Mouse (Mus musculus) lung, postnatal 4 days (tissue): ENCODE measurements around the gene Rflna.

Experiments
- DNase-seq, 2 experiments: peaks; one replicate each; pipeline ENCODE4 v3.0.0; 2021

Gene Rflna

DNA sequence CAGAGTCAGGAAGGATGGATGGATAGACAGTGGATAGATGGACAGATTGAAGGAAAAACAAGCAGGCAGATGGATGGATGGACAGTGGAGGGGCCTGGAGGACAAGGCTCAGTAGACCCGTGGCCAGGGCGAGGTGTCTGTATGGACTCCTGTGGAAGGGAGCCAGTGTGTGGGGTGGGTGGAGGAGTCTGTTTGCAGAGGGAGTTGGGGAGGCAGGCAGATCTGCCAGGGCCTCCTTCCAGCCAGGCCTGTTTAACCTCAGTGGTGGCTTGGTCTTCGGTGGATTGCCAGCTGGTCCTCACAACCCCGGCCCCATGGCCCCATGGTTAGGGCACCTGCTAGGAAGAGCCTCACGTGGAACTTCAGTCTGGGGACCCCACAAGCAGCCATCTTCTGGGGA lies 3.9 kb downstream of the Rflna start:
- no peak for DNase-seq

- no peak for DNase-seq
These were observed 8.1 kb downstream of the Rflna start for GRCm38 (mm10) chr5:125011166-125011565.

- DNase-seq = no peak
These were observed 8.6 kb downstream of the Rflna start for GRCm38 (mm10) chr5:125011628-125012027.

- DNase-seq = peak in 1 of 2 experiments; percentile 74
These were observed 11.5 kb downstream of the Rflna start for GRCm38 (mm10) chr5:125014497-125014896.

GRCm38 (mm10) chr5:125015066-125015465 lies 12.0 kb downstream of the Rflna start:
- DNase-seq = no peak

DNA sequence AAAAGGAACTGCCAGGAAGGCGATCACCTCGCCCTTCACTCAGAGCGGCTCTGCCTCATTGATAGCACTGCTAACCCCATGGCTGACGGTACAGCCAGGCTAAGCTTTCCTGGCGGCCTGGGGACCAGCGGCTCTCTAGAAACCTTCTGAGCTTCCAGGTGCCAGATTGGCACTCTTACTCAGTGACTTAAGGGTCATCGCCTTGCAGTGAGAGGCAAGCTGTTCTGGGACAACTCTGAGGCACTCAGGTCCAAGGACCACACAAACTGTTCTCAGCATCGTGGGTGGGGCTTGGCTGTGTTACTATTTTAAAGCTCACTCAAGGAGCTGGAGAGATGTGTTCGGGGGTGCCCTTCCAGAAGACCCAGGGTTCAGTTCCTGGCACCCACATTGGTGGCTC lies 12.6 kb downstream of the Rflna start:
- DNase-seq = no peak

DNA sequence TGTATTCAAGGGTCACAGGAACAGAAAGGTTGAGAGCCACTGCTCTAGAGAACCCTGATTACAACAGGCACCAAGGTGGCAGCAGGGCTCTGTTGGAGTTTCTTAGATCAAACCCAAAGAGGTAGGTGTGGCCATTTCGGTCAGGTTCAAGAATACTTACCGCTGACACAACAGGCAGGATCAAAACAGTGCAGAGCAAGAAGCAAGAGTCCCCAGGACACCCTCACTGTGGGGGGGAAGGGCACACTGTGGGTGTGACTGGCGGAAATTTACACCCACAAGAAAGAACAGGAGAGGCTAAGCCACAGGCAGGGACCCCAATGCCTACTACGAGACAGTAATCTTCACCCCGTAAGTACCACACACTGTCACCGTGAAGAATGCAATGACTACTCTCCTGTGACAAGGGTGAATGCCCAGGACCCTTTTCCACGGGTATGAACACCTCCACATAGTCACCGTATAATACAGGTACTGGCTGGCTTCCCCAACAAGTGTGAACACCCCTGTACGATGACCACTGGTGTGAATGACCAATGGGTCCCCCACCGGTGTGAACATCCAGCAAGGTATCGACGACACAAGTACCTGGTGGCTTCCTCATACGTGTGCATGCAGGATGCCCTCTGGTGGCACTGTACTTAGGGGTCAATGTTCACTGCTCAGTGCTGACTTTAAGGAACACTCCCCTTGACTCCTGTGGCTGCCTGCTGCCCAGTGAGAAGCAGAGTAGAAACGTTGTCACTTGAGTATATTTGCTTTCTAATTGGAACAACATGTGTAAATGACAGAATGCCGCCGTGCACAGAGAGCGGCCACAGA lies 13.6 kb downstream of the Rflna start:
- no peak for DNase-seq

GRCm38 (mm10) chr5:125017332-125017731 lies 14.3 kb downstream of the Rflna start:
- no peak for DNase-seq

- peak; percentile 39 to 55 for DNase-seq
These were observed 16.1 kb downstream of the Rflna start for GRCm38 (mm10) chr5:125019099-125019498.

- no peak for DNase-seq
These were observed 18.3 kb downstream of the Rflna start for GRCm38 (mm10) chr5:125021298-125021697.

DNA sequence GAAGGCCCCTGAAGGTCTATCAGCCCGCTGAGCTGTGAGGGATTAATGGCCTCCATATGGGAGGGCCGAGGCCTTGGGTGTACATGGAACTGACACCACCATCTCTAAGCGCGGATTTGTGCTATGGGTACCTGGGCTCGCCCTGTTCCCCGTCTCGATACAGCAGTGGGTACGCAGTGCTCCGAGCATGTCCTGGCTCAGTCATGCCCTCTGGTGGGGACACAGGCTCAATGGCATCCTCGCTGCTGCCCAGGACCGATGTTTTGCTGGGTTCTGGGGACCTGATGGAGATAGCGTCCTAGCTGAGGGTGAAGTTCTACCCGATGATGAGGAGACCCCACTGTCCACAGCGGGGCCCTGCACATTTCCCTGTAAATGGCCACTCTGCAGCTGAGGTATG lies 21.0 kb downstream of the Rflna start:
- DNase-seq = peak in 1 of 2 experiments; percentile 40

DNA sequence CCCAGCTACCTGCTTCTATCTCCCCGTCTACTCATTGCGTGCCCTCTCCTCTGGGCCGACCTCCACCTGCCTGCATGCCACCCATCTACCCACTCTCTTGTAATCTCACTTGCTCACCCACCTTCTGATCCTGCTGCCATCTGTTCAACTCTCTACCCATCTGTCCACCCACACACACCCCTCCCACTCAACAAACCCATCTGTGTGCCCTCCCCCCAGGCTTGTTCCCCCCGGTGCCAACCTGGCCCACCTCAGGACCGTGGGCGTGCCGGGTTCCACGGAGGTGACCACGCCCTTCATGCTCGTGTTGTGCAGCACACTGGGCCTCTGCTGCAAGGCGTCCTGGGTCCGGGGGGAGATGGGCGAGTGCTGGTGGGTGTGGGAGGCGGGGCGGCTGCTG lies 25.4 kb downstream of the Rflna start:
- no peak for DNase-seq

DNA sequence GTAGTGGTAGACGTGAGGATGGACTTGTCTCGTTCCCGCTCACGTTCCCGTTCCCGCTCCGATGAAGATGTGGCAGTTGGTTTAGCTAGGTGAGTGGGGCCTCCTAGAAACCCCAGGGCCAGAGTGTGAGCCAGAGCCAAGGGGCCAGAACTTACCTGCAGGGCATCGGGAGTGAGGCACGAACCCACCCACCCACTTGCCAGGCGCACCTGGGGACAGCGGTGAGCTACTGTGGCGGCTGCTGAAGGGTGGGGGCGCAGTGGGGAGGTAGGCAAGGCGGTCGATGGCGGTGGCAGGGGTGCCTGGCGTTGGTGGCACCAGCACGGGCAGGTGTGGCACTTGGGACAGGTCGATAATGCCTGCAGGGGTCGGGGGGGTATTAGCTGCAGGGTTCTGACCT lies 25.9 kb downstream of the Rflna start:
- DNase-seq = no peak

DNA sequence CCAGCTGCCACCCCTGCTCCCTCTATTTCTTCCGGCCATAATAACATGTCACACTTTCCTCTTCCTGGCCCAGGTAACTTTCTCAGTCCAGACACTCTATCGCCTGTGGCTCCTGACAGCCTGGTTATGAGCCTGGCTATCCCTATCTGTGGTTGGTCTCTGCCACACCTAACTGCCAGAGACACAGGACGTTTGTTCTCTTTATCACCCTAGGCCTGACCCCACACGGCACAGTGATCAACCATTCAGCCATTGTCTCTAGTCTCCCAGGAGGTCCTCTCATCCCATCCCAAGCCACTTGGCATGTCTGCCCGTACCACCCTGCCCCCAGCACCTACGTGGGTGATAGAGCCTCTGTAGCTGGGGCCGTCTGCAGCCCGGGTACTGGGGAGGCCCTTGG lies 33.5 kb downstream of the Rflna start:
- DNase-seq = no peak

DNA sequence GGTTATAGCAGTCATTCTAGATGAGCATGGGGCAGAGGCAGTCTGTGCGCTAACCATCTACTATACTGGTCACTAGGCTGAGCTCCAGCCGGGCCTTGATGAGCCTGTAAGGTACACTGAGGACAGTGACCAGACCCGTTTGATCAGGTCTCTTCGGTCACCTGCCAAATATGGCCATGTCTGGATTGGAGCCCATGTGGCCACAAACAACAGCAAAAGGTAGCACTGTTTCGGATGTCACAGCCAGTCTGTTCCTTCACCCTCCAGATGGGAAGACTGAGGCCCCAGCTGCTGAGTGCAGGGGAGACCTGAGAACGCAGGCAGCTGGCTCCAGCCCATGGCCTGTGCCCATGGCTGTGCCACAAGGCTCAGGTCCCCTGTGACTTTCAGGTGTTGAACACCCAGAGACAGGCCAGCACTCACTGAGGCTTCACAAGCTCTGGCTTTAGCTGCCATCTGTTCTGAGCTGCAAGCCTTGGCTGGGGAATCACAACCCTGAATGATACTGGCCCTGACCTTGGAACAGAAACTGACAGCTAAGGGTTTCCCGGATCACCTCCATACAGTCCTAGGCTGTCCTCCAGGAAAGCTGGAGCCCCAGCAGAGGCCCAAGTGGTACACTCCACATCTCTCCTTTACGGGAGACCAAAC lies 36.5 kb downstream of the Rflna start:
- DNase-seq = no peak

DNA sequence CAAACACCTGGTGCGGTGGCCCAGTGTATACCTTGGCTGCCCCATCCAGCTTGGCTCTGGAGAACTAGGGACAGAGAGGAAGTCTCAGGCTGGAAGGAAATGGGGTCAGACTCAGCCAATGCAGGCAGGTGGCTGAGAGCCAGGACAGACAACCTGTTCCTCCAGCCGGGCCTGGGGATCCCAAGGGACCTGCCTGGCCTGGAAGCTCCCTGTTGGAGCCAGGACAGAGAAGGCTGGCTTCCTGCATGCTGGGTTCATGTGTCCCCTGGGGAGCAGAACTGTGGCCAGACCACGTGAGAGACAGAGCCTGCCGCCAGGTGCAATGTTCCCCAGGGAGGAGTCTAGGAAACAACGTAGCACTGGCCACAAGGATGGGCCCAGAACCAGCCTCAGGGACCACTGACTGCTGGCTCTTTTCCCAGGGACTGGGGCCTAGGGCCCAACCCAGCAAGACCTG lies 37.1 kb downstream of the Rflna start:
- DNase-seq = peak; percentile 43 to 56

GRCm38 (mm10) chr5:125041578-125041977 lies 38.6 kb downstream of the Rflna start:
- no peak for DNase-seq

GRCm38 (mm10) chr5:125043448-125043847 lies 40.4 kb downstream of the Rflna start:
- DNase-seq = no peak

DNA sequence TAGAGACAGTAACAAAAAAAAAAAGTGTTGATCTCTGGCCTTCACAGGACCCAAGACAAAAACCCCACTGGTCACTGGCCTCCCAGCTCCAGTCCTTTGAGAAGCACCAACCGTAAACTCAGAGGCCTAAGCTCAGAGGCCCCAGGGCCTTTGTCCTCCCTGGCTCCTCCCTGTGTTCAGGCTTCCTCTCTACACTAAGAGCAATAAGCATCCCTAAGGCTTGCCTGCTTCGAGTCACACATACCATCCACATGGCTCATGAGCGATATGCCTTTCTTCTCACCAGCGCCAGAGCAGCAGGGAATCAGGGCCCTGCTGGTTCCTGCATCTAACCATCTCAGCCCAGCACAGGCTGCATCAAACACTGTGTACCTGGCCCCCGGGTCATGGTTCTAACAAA lies 42.2 kb downstream of the Rflna start:
- no peak for DNase-seq

DNA sequence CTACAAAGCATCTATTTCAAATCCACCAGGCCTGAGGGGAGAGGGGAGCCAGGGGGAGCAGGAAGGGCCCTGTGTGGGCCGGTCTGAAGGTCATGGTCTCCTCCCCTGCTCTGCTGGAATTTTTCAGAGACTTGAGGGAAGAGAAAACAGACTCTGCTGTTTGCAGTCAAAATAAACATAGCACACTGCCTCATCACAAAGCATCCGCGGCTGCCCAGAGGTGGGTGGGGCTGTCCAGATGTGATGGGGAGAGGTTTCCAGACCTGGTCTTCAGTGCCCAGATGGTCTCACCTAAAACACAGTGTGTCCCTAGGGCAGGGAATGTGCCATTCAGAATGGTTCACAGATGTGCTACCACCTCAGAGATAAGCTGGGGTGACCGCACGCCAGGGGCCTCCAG lies 43.4 kb downstream of the Rflna start:
- no peak for DNase-seq

GRCm38 (mm10) chr5:125049481-125049880 lies 46.5 kb downstream of the Rflna start:
- no peak for DNase-seq

GRCm38 (mm10) chr5:125052237-125052602 lies 49.2 kb downstream of the Rflna start:
- peak; percentile 74 to 82 for DNase-seq

- peak; percentile 73 to 80 for DNase-seq
These were observed 49.8 kb downstream of the Rflna start for GRCm38 (mm10) chr5:125052603-125053488.
